Mouse (Mus musculus) NIH3T3 (cell line): ENCODE data around the gene Fgf16.

Experiments used
- DNase-seq: peaks from one replicate; pipeline ENCODE4 v3.0.0-alpha.2; 2012; ENCODE audit warnings: low read depth

The Fgf16 gene

GRCm38 (mm10) chrX:105764162-105765004, at the start of gene Fgf16:
Gene Fgf16 (plus strand): TSS chrX:105764279.
- no peak for DNase-seq

DNA sequence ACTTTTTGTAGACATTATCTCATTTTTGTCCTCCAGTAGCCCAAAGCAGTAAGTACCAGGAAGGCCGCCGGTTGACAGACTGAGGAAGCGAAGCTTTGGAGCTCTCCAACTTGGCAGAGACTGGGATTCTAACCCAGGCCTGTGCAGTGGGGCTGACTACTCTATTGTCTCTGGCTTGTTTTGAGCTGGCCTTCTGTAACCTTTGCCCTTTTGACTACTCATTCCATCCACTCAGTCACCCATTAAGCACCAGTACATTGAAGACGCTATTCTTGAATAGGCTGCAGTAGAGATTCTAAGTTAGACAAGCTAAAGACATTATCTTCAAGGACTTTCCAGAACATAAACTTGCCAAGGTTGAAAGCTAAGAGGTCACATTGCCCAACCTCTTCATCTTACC, 49.3 kb upstream of the Fgf16 start:
- no peak for DNase-seq

GRCm38 (mm10) chrX:105715789-105716321, 48.2 kb upstream of the Fgf16 start:
- no peak for DNase-seq

GRCm38 (mm10) chrX:105718388-105718787, 45.7 kb upstream of the Fgf16 start:
- DNase-seq: peak; percentile 3

DNA sequence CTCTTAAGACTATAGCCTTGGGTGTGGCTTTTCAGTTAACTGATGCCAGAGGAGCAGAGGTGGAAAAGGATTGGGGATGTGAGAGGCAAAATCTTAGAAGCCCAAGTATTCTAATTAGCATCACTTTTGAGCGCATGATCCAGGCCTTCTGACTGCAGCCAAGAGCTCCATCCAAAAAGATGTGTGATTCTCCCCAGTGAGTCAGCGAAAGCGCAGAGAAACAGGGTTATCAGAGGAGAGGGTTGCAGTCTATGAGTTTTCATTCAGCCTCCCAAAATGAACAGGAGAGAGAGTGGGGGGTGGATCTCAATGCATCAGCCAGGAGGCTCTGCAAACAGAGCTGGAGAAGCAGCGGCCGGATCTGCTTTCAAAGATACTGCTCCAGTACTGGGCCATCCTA, 45.1 kb upstream of the Fgf16 start:
- DNase-seq: no peak

GRCm38 (mm10) chrX:105724174-105724573, 39.9 kb upstream of the Fgf16 start:
- DNase-seq: no peak

DNA sequence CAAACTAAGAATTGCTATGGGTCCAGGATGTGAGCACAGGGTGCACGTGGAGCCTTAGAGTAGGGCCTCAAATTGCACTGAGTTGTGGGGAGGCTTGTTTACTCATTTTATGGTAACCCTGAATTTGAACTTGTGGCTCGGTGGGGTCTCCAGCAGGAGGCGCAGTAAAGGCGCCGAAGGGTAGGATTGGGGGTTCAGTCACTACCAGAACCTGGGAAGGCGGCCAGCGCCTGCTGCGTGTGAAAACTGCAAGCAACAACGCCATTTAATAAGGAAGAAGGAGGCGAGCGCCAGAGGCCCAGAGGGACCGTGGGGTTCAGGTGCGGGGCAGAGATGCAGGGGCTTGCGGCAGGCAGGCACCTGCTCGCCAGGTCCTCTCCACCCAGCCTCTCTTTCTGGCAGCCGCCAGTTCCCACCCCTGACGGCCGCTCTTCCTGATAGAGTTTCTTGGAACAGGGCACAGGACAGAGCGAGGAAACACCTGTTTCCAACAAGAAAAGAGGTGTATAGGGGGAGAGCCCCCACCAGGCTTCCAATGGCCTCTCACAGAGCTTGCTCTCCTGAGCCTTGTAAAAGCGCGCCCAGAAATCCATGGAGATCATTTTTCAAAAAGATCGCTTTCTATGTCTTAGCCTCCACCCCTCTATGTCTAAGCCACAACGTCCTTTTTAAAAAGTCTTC, 1.1 kb upstream of the Fgf16 start:
- DNase-seq: no peak

GRCm38 (mm10) chrX:105763612-105764011, 467 bp upstream of the Fgf16 start:
- no peak for DNase-seq

DNA sequence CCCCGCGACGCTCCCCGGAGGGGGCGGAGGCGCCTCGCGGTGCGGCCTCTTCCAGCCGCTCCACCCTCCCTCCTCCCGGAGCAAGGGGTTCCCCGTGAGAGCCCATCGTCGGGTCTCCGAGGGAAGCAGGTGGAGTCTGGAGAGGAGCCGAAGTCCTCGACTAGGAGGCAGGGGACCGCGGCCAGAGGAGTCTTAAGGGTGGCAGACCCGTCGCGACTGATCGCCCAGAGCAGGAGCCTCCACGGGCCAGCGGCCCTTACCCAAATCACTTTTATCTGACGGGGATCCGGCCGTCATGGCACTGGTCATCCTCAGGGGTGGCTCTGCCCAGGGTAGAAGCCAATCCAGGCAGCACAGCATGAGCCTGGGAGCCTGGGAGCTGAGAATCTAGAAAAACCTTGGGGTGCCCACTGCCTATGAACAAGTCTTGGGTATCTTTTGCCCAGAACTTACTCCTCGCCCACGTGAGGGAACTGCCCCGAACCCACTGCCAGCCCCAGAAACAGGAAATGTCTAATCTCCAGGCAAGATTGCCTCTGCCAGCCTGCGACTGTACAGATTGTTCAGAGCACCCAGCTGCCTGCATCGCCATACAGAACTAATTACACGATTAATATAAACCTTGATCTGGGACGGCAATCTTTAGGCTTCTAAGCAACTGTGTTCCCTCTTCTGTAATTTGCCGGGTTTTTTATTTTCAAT, 1.1 kb downstream of the Fgf16 start:
- no peak for DNase-seq

DNA sequence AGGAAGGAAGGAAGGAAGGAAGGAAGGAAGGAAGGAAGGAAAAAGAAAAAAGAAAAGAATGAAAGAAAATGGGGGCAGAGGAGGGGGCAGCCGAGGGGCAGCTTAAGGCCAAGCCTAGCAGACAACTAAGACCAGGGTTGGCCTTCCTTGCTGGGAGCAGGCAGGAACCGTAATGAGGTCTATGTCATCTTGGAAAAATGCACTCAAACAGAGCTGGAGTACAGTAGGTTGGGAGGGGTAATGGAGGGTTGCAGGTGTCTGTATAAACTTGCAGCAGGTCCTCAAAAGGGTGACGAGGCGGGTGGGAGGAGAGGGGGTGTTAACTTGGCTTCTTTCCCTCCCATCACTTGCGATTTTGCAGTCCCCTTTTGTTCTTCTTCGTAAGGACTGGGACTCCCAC, 1.9 kb downstream of the Fgf16 start:
- no peak for DNase-seq

- DNase-seq: no peak
Measured at GRCm38 (mm10) chrX:105767177-105767764, 3.2 kb downstream of the Fgf16 start.

GRCm38 (mm10) chrX:105767932-105768331, 3.9 kb downstream of the Fgf16 start:
- no peak for DNase-seq

DNA sequence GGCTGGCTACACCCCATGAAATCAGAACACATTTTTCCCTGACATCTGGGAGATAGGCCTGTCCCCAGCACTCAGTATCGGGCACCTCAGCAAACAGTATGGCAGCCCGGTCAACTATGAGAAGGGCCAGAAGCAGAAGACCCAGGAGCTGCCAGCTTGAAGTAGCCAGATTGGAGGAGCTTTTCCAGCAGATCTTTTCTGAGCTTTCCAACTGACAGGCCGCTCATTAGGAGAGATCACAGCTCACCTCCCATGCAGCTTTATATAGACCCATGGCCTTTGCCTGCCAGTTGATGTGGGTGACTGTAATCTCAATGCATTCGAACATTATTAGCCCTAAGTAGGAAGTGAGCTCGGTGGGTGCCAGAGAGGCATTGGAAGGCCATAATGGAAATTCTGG, 9.2 kb downstream of the Fgf16 start:
- no peak for DNase-seq

- DNase-seq: no peak
Measured at GRCm38 (mm10) chrX:105794806-105795403, 30.8 kb downstream of the Fgf16 start.

DNA sequence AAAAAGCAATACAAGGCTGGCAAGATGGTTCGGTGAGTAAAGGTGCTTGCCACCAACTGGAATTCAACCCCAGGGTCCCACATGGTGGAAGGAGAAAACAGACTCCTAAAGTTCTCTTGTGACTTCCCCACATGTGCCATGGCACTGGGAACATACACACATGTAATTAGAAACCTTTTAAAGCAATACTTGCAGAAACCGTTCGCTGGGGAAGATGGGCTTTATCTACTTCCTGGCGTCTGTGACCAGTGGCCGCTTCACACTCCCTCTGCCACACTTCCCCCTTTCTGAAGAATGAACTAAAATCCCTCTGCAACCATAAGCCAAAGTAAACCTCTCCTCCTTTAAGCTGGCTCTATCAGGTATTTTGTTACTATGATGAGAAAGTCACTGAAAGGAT, 60.4 kb downstream of the Fgf16 start:
- no peak for DNase-seq
